Mouse (Mus musculus): ENCODE data around the gene Cblc.

DNA sequence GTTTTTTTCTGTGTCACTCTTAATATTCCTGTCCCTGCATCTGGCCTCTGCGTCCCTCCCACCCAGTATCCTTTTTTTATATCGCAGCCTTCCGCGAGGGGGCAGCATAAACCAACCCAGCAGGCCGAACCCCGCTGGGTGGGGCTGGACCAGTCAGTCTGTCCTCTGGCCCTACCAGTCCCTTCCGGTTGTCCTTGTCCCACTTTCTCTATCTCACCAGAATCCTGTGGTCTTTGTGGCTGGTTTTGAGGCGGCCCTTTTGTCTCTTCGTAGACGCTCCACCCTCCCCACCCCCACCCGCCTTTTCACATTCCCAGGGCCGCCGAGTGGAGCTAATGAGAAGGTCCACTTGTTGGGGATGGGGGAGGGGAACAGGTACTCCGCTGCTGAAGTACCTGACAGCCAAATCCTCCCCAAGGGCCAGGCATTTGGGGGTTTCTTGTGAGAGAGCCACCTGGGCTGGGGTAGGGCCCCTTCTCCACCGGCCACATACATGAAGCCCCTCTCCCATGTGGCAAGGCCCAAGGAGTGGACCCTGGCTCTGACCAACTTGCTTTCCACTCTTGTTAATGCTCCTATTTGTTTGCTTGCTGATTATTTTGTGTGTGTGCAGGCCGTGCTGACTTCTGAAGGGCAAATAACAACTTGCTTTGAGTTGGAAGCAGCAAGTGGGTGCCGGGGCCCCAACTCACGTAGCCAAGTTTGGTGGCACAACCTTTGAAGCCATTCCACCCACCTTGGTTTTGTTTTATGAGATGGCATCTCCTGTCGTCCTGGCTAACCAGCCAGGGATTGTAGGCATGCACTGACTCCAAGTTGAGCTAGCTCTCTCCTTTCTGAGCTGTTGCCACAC is 46.2 kb downstream of the Cblc start, which contains the start of gene Nectin2:
- TF ChIP-seq CTCF (conservative IDR thresholded peaks at IDR 0.05; ENCODE audit: low read length), result peak; percentile 57
- no peak for TF ChIP-seq NANOG (IDR thresholded peaks at IDR 0.05; ENCODE audit: borderline replicate concordance, low read length)

Measured in E14TG2a.4 (cell line).